Mouse (Mus musculus): ENCODE measurements around the gene Nkiras2.
"Not testable (repeated sequence)": the region's sequence is repeated elsewhere in the genome, so short reads cannot be mapped to it uniquely, and the experiment has no call there.

Gene Nkiras2

DNA sequence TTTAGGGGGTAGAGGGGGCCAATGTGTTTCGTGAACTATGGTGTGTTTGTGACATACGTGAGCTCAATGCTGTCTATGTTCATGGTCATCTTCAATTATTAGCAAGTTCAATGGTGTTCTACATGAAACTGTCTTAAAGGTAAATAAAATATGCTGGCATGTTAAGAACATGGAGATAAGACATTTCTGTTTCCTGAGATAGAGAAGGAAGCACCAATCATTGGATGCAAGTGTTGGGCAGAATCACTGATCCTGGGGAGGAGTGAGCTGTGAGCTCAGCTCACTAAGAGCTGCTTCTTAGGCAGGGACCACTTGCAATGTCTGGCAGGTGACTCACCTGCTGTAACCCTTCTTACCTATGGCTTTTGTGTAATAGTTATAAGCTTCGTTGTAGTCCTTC lies 17.7 kb upstream of the Nkiras2 start:
- DNase-seq = no peak

DNA sequence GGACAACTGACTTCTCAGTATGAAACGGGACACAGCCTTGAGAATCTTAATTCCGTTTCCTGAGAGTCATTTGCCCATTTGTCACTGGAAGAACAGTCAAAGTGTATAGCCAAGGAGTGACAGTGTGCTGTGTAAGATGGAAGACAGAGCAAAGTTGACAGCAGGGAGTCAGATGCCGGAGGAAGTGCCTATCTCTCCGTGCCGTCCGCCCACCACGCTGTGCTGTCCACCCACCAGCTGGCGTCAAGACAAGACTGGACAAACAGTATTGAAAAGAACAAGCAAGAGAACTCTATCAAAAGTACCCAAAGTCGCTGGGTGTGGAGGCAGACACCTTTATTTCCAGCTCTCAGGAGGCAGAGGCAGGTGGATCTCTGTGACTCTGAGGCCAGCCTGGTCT lies 15.9 kb upstream of the Nkiras2 start:
- DNase-seq = no peak

DNA sequence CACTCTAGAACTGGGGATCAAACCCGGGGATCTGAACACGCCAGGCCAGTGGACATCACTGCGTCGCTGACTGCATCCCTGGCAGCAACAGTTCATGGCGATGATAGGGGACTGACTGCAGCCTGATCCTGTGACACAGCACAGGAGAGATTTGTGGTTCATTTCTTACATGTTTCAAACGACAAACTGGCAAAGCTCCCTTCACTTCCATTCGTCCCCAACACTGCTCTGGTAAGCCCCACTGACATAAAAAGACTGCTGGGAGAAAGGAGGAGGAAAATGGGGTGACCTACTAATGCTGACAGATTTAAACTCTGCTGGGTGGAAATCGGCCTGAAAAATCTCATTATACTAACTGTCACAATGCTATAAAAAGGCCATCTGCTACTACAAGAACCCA lies 15.2 kb upstream of the Nkiras2 start:
- DNase-seq = no peak

DNA sequence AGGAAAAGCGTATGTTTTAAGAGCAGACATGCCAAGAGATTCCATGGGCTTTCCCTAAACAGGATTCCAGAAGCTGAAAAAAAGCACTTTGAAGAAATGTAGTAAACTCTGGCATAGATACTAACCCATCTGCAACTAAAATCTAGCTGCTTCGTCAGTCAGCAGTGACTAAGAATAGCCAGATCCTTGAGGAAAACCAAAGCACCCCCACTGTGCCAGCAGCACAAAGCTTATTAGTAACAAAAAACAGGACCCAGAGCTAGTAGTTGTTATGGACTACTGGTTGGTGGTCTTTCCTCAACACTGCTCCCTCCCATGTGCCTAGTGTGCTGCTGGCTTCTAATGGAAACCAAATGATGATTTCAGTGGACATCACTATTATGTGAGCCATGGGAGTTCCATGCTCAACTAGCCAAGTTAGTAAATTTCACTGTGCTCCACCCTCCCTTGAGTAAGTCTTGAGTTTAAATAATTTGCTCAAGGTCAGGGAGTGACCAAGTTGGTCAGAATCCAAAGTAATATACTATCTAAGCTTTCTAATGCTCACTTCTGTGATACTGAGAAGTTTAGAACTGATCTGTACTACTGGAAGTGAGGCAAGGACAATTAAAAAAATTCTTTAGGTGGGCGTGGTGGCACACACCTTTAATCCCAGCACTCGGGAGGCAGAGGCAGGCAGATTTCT lies 14.6 kb upstream of the Nkiras2 start:
- DNase-seq = no peak

DNA sequence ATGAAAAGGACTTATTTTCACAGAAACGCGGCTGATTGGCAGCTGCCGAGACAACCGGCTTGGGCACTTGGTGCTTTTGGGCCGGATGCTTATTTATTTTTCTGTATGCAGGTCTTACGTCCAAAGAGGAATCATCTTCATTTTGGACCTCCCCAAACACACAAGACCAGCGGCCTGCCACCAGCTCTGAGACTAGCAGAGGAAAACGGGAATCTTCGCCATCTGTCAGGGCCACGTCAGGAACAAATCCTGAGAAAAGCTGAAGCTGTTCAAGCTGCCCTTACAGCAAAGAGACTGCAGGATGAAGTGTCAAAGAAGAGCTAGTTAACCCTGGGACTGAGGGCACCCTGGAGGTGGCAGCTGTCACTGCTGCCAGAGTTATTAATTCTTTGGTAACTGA lies 13.6 kb upstream of the Nkiras2 start:
- no peak for DNase-seq

DNA sequence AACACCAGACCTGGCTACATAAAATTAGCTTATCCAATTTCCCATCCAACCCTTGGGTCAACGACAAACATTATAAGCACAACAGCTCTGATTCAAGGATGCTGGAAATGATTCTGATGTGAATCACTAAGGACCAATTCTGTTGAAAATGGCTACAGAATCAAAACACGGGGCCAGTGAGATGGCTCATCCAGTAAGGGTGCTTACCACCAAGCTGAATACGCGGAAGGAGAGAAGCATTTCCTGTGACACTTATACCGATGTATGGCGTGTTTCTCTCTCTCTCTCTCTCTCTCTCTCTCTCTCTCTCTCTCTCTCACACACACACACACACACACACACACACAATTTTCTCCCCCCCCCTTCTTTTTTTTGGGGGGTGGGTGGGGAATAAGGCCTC lies 11.9 kb upstream of the Nkiras2 start:
- no peak for DNase-seq

DNA sequence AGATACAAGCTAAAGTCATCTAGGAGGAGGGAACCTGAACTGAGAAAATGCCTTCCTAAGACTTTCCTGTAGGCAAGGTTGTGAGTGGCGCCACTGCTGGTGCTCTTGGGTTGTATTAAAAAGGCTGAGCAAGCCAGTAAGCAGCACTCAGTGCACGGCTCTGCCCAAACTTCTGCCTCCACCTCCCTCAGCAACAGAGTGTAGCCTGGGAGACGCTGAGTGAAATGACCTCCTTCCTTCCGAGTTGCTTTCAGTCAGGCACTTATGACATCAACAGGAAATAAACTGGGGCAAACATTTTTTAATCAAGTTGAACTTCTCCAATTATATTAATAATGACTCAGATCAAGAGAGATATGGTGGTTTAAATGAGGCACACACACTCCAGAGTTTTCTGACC lies 10.2 kb upstream of the Nkiras2 start:
- no peak for DNase-seq

DNA sequence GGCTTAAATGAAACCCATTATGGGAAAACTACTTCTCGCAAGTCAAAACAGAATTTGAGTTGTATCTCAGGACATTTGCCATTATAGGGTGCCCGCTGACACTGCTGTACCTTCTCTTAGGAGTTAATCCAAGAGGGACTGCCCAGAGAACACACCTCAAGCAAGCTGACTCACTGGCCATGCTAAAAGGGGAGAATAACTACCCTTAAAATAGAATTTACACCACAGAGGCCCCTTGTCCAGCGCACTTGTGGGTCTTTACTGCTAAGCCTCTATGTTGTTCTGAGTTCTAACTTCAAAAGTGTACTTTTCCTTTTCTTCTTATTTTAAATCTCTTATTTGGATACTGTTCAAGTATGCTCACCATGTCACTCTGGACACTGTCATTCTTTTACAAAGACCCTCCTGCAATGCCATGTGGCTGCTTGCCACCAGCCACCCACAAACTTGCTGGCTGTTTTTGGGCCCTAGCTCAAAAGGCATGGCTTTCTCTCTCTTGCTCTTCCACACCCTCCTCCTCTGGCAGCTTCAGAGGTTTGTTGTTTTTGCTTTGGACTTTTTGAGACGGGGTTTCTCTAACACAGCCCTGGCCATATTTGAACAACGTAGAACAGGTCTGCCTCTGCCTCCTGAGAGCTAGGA lies 9.6 kb upstream of the Nkiras2 start:
- DNase-seq = no peak

DNA sequence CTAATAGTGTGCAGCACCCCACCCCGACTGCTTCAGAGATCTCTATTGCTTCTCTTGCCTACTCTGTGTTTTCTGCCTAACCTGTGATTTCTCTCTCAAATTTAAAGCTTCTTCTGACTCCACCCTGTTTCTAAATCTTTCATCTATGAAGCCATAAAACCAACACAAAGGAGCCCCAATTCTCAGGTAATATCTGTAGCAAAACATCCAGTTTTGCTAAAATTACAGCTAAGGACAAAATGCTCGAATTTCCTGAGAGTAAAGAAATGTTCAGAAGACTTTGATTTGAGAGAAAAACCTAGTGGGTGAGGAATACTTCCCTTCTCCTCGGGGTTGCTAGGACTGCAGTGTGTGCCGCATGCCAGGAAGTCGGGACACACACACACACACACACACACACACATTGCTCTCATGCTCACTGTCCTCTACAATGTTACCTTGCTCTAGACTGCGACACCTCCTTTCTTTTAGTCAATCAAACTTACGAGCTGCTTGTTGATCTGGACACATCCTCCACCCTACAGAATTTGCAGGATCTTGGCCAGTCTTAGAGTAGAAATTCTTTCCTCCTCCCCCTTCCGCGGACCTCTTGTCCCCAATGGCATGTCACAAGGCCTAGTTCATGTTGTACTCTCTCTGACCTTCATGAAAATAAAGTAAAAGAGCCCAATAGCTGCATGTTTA lies 8.9 kb upstream of the Nkiras2 start:
- peak; percentile 19 to 54 for DNase-seq

DNA sequence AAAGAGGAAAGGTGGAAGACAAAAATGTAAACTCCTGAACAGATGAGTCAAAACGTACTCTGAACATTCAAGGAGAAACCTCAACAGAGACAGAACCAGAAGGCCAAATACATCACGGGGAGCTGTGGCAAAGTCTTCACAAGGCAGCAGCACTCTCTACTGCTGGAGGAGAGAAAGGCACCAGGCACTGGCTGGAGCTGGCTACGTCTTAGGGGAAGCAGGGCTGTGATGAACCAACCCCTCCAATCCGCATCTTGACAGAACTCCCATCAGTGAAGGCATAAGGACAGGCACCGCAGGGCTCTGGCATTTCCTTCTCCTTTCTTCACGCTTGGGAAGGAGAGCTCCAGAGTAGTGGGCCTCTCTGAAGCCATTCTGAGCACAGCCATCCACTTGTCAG lies 7.4 kb upstream of the Nkiras2 start:
- DNase-seq = no peak

DNA sequence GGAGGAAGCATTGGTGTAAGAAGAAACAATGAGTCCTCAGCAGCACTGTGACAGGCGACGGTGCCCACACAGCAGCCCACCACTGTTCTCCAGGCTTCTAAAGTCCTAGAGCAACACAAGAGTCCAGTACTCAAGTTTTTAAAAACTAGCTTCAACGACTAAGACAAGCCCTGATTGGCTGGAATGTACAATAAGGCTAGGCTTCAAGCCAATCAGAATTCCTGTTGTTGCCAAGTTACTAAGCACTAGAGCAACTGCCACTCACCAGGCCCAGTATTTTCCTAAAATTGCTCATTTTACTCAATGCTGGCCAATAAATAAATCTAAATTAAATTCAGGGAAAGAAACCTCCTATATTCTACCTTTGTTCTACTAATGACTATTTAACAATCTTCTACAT lies 5.8 kb upstream of the Nkiras2 start:
- DNase-seq = no peak

DNA sequence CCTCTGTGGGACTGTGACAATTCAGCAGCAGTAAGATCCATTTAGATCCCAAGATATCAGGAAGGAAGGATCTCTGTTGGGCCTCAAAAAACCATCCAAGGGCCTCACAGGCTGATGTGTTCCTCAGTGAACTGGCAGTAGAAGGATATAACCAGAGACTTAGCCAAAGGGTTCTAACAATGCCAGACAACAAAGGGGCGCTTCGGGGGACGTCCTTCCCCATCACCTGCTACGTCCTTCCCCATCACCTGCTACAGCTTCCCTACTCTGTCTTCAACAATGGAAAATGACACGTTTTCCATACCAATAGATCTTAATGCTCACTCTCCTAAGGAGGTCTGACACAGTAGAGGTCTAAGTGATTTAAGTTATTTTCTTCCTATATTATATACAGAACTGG lies 2.7 kb upstream of the Nkiras2 start:
- no peak for DNase-seq

DNA sequence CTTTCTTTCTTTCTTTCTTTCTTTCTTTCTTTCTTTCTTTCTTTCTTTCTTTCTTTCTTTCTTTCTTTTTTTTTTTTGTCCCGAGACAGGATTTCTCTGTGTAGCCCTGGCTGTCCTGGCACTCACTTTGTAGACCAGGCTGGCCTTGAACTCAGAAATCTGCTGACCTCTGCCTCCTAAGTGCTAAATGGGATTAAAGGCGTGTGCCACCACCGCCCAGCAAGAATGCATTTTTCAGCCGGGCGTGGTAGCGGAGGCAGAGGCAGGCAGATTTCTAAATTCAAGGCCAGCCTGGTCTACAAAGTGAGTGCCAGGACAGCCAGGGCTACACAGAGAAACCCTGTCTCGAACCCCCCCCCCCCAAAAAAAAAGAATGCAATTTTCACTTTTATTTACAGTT lies 2.2 kb upstream of the Nkiras2 start:
- DNase-seq = not testable (repeated sequence)

DNA sequence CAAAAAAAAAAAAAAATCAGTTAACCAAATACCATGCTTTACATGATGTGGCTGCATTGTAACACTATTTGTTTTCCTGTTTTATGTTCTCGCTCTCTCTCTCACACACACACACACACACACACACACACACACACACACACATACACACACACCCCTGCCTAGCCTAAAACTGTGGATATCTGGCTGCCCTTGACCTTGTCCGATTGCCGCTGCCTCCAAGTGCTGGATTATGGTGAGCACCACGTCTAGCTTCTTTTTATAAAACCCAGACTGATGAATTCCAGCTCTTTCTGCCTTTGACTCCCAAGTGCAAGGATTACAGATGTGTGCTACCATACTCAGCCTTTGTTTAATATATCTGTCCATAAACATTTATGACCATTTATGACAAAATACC lies 1.6 kb upstream of the Nkiras2 start:
- DNase-seq = no peak

DNA sequence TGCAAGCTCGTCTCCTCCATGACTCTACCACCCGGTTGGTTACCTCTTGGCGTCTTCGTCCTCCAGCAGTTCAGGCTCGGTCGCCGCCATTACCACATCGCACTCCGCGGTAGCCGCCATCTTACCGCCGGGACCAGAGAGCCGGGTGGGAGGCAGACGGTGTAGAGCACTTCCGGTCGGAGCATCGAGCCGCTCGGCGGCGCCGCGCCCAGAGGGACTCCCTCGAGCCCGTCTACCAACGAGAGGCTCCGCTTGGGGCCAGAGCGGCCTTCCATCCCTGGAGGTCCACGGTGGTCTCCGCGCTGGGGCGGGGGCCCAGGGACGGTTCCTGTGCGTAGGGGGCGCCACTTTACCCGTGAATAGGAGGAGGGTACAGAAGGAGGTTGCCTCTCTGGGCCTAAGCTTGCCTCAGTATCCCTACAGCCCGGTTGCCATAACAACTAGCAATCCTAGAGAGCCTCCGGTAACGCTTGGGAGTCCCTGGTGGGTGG lies 486 bp downstream of the Nkiras2 start:
- peak; percentile 93 to 94 for DNase-seq

DNA sequence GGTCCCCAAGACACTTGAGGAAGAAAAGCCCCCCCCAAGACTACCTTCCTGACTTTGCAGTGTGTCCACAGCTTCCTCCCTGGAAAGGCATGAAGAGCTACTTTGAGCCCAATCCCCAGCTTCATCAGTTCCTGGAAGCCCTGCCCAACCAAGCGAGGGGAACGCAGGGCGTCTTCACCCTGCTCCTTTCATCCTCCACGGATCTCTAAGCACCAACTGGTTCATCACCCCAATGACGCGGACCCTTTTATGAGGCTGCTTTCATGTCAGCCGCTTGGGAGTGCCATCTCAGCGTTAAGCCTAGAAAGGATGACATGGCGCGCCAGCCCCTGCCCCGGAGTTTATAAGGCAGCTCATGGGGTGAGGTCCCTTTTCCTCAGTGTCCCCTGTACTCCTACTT lies 938 bp downstream of the Nkiras2 start, which contains the start of gene Dnajc7:
Gene Dnajc7 (minus strand): TSS at position 187 of the 400 bp plus-strand sequence.
- DNase-seq = peak in 1 of 2 experiments; percentile 19

DNA sequence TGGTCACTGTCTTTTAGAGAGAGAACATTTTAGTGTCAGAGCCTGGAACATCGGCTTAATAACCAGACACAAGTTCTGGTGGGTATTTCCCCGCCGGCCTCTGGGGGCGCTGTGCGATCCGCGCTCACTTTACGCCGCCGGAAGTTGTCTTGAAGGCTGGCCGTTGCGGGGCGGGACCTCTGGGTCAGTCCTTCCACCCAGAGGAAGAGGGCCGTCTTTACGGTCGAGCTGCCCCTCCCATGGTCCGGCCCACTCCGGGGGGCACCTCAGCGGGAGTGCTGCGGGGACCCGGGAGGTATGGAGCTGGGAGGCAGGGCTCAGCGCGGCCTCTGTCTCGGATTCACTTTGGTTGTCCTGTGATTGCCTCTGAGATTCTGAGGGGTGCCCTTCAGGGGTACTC lies 3.7 kb downstream of the Nkiras2 start:
- DNase-seq = peak; percentile 95 to 97

DNA sequence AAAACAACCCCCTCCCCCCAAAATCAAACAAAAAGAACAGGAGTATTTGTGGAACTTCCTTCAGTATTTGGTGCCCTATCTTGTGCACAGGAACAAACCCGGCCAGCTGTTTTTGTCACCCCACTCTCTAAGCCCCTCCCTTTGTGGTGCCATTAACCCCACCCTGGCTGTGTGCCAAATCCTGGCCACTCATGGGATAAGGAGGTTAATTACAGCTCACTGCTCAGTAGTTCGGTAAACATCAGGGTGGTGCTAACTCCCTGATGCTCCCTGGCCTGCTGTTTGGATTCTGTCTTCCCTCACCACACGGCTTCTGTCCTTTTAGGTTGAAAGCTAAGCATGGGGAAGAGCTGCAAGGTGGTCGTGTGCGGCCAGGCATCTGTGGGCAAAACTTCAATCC lies 4.8 kb downstream of the Nkiras2 start:
- DNase-seq = peak; percentile 45 to 49

DNA sequence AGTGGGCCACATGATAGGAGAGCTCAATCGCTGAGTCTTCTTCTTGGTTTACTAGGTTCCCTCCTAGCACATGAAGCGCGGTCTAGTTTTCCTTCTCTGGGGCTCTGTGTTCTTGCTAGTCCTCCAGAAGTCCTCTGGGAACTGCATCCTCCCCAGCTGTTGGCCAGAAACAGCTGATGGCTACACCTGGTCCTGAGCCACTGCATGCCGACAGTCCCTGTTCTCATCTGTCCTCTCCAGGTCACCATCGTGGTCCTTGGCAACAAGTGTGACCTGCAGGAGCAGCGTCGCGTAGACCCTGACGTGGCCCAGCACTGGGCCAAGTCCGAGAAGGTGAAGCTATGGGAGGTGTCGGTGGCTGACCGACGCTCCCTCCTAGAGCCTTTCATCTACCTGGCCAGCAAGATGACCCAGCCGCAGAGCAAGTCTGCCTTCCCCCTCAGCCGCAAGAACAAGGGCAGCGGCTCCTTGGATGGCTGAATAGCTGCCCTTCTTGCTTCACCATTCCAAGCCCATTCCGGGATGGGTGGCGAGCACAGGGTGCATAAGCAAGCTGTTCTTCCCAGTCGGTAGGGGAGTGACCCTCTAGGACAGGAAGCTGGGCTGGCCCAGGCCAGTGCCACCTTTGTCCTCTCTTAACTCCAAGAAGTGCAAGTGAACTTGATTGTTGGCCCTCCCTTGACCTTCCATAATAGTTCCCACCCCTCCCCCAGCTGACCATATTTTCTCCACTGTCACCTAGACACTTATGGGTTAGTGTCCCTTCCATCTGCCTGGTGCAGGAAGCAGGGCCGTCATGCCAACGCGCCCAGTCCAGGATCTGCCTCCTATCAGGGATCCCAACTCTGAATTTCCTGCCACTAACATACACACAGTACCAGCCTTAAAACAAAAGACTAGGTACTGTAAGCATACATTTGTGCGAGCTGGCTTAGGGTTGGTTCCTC lies 7.0 kb downstream of the Nkiras2 start:
- DNase-seq = no peak

DNA sequence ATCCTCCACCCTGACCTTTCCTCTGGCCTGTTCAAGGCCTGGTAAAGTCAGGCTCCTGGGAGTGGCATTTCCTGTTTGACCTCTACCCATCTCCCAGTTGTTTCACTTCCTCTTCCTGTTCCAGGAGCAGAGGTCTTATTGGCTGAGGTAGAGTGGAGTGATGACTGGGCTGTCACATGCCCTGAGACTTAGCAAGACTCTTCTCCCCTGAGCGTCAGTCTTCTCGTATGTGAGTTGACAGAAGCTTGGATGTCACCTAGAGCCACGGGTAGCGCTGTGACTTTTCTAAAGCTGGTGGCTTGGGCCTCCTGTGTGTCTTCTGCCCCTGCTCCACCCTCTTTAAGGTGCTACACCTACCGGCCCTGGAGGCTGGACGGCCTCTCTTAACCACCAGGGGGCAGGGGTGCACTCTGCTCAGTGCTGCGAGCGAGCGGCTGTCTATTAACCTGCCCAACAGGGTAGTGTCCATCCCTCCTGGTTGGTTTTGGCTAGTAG lies 7.7 kb downstream of the Nkiras2 start:
- DNase-seq = peak; percentile 69 to 86

DNA sequence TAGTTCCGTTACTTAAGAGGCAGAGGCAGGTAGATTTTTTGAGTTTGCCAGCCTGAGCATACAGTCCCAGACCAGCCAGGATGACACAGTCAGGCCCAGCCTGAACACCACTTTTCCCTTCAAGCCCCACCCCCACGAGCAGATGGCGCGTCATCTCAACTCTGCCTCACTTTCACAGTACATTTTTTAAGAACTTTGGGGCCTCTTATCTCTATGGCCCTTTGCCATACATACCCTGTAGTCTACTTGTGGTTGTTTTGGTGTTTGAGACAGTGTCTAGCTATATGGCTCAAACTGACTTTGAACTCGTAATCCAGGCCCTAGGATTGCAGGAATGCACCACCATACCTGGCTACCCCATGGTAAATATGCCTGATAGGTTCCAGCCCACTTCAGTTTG lies 9.0 kb downstream of the Nkiras2 start:
- DNase-seq = no peak

DNA sequence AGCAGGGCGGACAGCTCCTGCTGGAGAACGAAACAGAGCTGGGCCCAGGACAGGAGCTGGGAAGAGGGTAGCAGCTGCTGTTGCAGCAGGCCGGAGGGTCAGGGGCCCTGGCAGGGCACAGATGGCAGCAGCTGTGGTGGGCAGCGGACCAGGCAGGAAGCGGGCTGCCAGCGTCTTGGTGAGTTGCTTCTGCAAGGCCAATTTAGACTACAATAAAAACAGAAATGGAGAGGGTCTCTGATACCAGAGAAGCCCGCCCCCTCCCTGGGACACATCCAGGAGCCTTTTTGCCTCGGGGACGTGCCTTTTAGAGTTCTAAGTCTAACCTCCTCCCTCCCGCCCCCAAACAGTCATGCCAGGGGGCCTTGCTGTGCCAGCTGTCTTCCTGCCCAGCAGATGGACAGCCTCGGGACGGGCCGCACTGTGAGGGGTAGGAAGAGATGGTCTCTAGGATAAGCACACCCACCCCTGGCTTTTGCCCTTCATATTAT lies 9.9 kb downstream of the Nkiras2 start:
- DNase-seq = no peak

DNA sequence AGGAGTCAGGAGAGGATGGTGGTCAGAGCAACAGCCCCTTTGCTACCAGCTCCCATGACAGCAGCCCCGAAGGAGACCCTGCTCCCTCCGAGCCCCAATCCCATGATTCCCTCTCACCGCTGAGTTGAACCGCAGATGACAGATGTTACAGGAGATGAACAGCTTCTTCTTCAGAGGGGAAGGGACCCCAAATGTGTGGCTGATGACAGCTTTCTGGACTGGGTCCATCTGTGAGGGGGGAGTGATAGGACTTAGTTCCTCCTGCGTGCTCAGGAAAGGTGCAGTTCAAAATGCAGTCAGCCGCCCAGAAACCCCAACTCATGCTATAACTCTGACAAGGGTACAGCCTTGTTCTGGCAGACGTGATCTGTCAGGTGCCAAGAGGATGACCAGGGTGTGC lies 15.5 kb downstream of the Nkiras2 start:
- no peak for DNase-seq
